Mouse (Mus musculus) adrenal gland, postnatal 10 days (tissue): ENCODE results near the gene Ccl7. TPM values are rescaled to one million over a fixed set of nuclear protein-coding genes. Genes with fewer than 3 reads are reported as not detected.

Experiments used
- DNase-seq: peaks from one replicate; pipeline ENCODE4 v3.0.0; 2021; ENCODE audit warnings: mixed read lengths
- long read RNA-seq, 2 experiments: library from polyadenylated mRNA; stranded (forward); transcript quantifications; one replicate each; pipeline ENCODE4 v2.0.0; 2021
- total RNA-seq, 2 experiments: library from RNA; stranded (reverse); gene quantifications; 2 replicates each; pipeline ENCODE4 v1.2.3; 2021

The Ccl7 gene
- total RNA-seq = 1 to 10 TPM in 1 of 2 experiments, not detected in 1; 1.0 TPM
- long read RNA-seq, experiment 1 = 0 reads
- long read RNA-seq, experiment 2, partial matches to known transcripts = 1 of 1 reads
- long read RNA-seq, experiment 2, other reads (novel, unspliced or antisense) = 0 of 1 reads

- DNase-seq = peak; percentile 55
Measured at GRCm38 (mm10) chr11:82045471-82045870, at the start of gene Ccl7. Ccl7 (plus strand) TSS chr11:82045712.

DNA sequence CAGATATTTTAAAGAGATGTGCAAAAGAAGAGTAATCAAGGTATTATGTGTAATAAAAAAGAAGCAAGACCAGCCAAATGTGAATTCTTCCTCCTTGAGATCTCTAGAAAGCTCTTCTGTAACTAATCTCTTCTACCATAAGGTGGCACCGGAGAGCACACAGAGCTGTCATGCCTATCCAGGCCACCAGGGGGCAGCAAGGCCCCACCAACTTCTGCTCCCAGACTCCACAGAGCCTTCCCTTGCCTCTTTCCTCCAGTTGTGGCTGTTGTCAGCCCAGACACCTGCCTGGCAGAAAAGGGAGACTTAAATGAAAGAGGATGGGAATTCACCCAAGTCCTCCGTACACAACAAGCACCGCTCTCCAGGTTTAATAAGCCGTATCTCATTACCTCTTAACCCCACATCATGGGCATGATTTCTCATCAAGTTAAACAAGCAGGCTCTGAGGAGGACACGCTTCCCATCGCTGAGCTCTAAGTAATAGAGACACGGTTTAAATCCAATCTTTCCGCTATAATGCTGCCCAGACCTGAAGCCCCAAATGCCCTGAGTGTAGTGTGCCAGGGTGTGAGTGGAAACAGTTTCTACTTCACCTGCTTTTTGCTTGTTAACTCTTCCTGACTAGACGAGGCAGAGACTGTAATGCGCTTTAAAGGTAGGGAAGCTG, 49.2 kb upstream of the Ccl7 start:
- DNase-seq = peak; percentile 84

- DNase-seq = no peak
Measured at GRCm38 (mm10) chr11:81997085-81997484, 48.4 kb upstream of the Ccl7 start.

- DNase-seq = no peak
Measured at GRCm38 (mm10) chr11:81998646-81999045, 46.9 kb upstream of the Ccl7 start.

GRCm38 (mm10) chr11:81999469-81999868, 46.0 kb upstream of the Ccl7 start:
- no peak for DNase-seq

- DNase-seq = no peak
Measured at GRCm38 (mm10) chr11:82000581-82000980, 44.9 kb upstream of the Ccl7 start.

DNA sequence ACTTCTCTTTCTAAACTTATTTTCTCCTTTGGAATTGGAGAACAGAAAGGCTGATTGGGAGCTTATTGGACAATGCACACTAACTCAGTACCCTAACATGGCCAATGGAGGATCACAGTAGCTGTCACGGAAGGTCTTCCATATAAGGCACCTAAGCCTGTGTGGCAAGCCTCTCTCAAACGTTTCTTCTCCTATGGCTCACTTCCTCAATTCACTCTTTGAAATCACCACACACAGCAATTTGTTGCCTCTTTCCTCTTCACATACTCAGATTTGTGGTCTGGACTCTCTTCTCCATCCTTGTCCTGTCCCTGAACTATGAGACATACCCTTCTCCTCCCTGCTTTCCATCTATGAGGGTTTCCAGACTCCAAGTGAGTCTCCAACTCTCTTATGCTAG, 40.7 kb upstream of the Ccl7 start:
- DNase-seq = no peak

DNA sequence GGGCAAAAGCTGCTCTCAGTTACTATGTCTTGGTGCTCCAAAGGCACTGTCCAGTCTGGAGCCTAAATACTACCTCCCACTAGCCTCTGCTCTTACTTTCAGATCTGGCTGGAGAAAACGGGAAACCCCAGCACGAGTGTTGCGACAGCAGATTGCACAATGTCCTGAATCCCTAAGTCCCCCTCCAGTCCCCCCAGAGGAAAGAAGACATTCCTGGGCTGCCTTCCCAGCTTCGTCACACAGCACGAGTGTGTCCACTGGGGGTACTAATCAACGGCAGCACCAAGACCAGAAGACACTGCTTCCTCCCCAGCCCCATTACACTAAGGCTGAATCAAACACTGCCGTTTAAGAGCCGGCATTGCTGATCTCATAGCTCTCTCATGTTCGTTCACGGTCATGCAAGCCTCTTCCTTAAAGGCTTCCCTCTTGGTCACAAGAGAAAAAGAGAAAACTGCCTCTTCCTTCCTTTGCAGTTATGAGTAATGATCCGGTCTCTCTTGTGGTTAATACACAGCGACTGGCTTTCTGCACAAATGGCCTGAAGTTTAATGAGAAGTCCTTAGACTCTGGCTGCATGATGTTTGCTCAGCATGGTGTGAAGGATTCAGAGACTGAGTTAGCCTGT, 38.6 kb upstream of the Ccl7 start:
- peak; percentile 77 for DNase-seq

GRCm38 (mm10) chr11:82010115-82010514, 35.4 kb upstream of the Ccl7 start:
- no peak for DNase-seq

GRCm38 (mm10) chr11:82011411-82012193, 33.9 kb upstream of the Ccl7 start:
- no peak for DNase-seq

GRCm38 (mm10) chr11:82013756-82014155, 31.8 kb upstream of the Ccl7 start:
- DNase-seq = no peak

GRCm38 (mm10) chr11:82015066-82015465, 30.4 kb upstream of the Ccl7 start:
- DNase-seq = no peak

- DNase-seq = no peak
Measured at GRCm38 (mm10) chr11:82016181-82016780, 29.2 kb upstream of the Ccl7 start.

GRCm38 (mm10) chr11:82019389-82019788, 26.1 kb upstream of the Ccl7 start:
- no peak for DNase-seq

DNA sequence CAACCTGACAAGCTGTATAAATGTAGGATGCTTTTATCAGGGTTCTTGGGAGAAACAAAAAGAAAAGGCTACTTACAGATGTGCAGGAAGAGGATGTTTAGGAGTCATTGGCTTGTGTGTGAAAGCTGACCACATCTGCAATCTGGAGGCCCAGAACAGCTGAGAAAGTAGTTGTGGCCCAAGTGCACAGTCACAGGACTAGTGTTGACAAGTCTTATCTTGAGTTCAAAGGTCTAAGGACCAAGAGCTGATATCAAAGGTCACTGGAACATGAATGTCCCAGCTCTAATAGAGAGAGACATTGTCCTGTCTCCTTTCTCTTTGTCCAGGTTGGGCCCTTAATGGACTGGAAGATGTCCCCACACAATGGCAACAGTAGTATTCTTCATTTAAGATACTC, 25.7 kb upstream of the Ccl7 start:
- no peak for DNase-seq

GRCm38 (mm10) chr11:82021406-82021805, 24.1 kb upstream of the Ccl7 start:
- DNase-seq = no peak

DNA sequence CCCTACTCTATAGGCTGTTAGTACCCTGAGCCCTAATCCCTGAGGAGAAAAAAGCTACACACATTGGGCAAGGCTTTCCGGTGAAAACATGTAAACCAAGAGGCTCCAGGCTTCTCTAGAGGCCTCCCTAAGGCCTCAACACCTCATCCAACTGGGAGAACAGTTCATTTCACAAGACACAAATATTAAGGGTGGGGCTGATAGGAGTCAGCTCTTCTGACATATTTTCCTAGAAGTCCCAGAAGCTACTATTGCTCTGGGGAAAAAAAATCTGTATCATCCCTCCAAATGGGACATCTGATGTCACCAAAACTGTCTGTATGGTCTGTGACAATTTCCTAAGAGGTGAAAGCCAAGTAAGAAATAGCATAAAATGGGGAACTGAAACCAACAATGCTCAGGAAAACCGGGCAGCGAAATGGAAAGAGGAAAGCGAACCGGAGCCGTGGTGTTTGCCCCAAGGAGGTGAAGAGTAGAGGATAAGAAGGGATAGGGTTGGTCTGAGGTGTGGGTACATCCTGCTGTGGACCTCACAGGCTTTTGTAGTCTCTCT, 22.9 kb upstream of the Ccl7 start:
- no peak for DNase-seq

GRCm38 (mm10) chr11:82023769-82024168, 21.7 kb upstream of the Ccl7 start:
- peak; percentile 57 for DNase-seq

DNA sequence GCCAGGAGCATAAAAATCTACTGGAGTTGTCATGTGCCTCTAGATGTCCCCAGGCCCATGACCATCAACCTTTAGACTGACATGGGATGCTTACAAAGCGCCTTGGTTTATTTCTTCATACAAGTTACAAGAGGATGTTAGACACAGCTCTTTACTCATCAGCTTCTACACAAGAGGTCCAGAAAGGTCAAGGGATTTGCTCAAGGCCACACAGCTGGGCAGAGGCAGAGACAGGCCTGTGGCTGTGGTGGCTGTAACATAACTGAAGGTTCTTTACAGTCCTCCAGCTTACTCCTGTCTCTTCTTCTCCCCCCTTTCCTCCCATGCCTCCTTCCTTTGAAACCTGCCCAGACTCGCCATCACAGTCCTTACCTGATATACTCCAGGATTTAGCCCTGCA, 15.3 kb upstream of the Ccl7 start:
- peak; percentile 16 for DNase-seq

DNA sequence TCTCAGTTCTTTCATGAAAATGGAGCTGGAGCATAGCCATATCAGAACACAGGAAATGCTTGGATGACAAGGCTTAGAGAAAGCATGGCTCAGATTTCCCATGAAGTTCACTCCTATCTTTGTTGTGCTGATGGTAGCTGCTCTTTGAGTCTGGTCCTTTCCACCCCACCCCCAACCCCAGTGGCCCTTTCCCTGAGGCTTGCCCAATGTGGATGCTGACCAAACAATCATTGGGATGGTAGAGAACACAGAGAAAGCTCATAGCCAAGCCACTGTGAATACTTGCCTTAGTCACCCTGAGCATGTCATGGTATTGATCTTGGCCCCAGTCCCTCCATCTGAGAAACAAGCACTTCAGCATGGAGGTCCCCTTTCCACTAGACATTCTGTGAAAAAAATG, 13.4 kb upstream of the Ccl7 start:
- DNase-seq = no peak

GRCm38 (mm10) chr11:82032678-82033344, 12.7 kb upstream of the Ccl7 start:
- peak; percentile 71 for DNase-seq

DNA sequence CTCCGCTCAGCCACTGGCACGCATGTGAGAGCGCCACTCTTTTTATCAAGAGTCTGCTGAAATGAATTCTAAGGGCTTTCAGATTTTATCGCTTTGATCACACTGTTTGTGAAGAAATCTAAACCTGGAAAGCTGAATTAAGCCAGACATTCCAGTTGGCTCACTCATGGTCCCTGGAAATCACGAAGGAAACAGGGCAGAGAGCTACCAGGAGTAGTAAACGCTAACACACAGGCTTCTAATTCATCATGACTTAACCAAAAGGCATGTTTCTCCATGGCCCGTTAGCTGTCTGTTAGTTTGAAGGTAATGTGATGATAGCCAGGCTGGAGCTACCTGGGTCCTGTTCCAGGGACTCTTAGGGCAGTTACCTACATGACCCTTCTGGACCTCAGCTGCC, 11.1 kb upstream of the Ccl7 start:
- DNase-seq = no peak
